Mouse (Mus musculus): ENCODE data around the gene Xrn2.

- TF ChIP-seq POLR2A (IDR thresholded peaks at IDR 0.05; ENCODE audit: control insufficient read depth in 1 of 2, insufficient read depth in 1 of 2, low read depth in 1 of 2, low read length in 2 of 2, poor library complexity in 1 of 2) = no peak
- TF ChIP-seq EP300 (IDR thresholded peaks at IDR 0.05; ENCODE audit: low read depth in 1 of 2, low read length in 2 of 2) = no peak
- no peak for TF ChIP-seq POLR2AphosphoS2 (IDR thresholded peaks at IDR 0.05; ENCODE audit: low read length)
- no peak for TF ChIP-seq CTCF (IDR thresholded peaks at IDR 0.05 in 2 of 3, conservative IDR thresholded peaks at IDR 0.05 in 1 of 3; ENCODE audit: control insufficient read depth in 1 of 3, insufficient read depth in 1 of 3, low read depth in 2 of 3, low read length in 3 of 3, poor library complexity in 1 of 3, severe bottlenecking in 1 of 3)
- TF ChIP-seq MAZ (IDR thresholded peaks at IDR 0.05; ENCODE audit: low read depth, low read length) = no peak
- no peak for TF ChIP-seq MEF2A (IDR thresholded peaks at IDR 0.05; ENCODE audit: extremely low read depth, insufficient replicate concordance, low read depth, low read length, poor library complexity, severe bottlenecking)
Measured at GRCm38 (mm10) chr2:147083471-147084365, 70.9 kb downstream of the Xrn2 start.

All from MEL (cell line).